Mouse (Mus musculus): ENCODE measurements around the gene Fam169b.

Gene Fam169b

GRCm38 (mm10) chr7:68273515-68273914 lies at the start of gene Fam169b:
Gene Fam169b (plus strand): TSS chr7:68273839.
- DNase-seq (ENCODE audit: low spot score): no peak

- no peak for DNase-seq (ENCODE audit: low spot score)
These were observed 49.6 kb upstream of the Fam169b start for GRCm38 (mm10) chr7:68224006-68224405.

- no peak for DNase-seq (ENCODE audit: low spot score)
These were observed 48.1 kb upstream of the Fam169b start for GRCm38 (mm10) chr7:68225427-68226054.

GRCm38 (mm10) chr7:68227021-68227420 lies 46.6 kb upstream of the Fam169b start:
- no peak for DNase-seq (ENCODE audit: low spot score)

- no peak for DNase-seq (ENCODE audit: low spot score)
These were observed 46.0 kb upstream of the Fam169b start for GRCm38 (mm10) chr7:68227621-68228020.

- DNase-seq (ENCODE audit: low spot score): no peak
These were observed 45.1 kb upstream of the Fam169b start for GRCm38 (mm10) chr7:68228491-68228890.

- DNase-seq (ENCODE audit: low spot score): no peak
These were observed 42.8 kb upstream of the Fam169b start for GRCm38 (mm10) chr7:68230831-68231230.

- DNase-seq (ENCODE audit: low spot score): no peak
These were observed 41.1 kb upstream of the Fam169b start for GRCm38 (mm10) chr7:68232521-68232920.

- DNase-seq (ENCODE audit: low spot score): no peak
These were observed 39.9 kb upstream of the Fam169b start for GRCm38 (mm10) chr7:68233619-68234223.

GRCm38 (mm10) chr7:68236817-68237216 lies 36.8 kb upstream of the Fam169b start:
- DNase-seq (ENCODE audit: low spot score): no peak

- DNase-seq (ENCODE audit: low spot score): no peak
These were observed 34.3 kb upstream of the Fam169b start for GRCm38 (mm10) chr7:68239220-68239827.

GRCm38 (mm10) chr7:68241205-68241604 lies 32.4 kb upstream of the Fam169b start:
- no peak for DNase-seq (ENCODE audit: low spot score)

GRCm38 (mm10) chr7:68245681-68246080 lies 28.0 kb upstream of the Fam169b start:
- no peak for DNase-seq (ENCODE audit: low spot score)

GRCm38 (mm10) chr7:68246249-68246648 lies 27.4 kb upstream of the Fam169b start:
- DNase-seq (ENCODE audit: low spot score): no peak

- no peak for DNase-seq (ENCODE audit: low spot score)
These were observed 23.2 kb upstream of the Fam169b start for GRCm38 (mm10) chr7:68250411-68250810.

- no peak for DNase-seq (ENCODE audit: low spot score)
These were observed 22.7 kb upstream of the Fam169b start for GRCm38 (mm10) chr7:68250902-68251301.

GRCm38 (mm10) chr7:68257767-68258166 lies 15.9 kb upstream of the Fam169b start:
- no peak for DNase-seq (ENCODE audit: low spot score)

- no peak for DNase-seq (ENCODE audit: low spot score)
These were observed 15.1 kb upstream of the Fam169b start for GRCm38 (mm10) chr7:68258326-68259150.

- no peak for DNase-seq (ENCODE audit: low spot score)
These were observed 14.0 kb upstream of the Fam169b start for GRCm38 (mm10) chr7:68259523-68260081.

- DNase-seq (ENCODE audit: low spot score): no peak
These were observed 10.9 kb upstream of the Fam169b start for GRCm38 (mm10) chr7:68262612-68263200.

- DNase-seq (ENCODE audit: low spot score): no peak
These were observed 10.2 kb upstream of the Fam169b start for GRCm38 (mm10) chr7:68263346-68264027.

Data from urinary bladder, postnatal 10 days (tissue).